Mouse (Mus musculus): ENCODE data around the gene Mest. TPM values are rescaled to one million over a fixed set of nuclear protein-coding genes. Genes with fewer than 3 reads are reported as not detected.
A peak's percentile ranks its signal among the peaks of the same experiment; 100 is the strongest.

The Mest gene
- 372 and 384 TPM in 2 replicates for polyA plus RNA-seq (2016; fragmentation: Nextera tagmentation; extraction: Ambion mirVana)

- ATAC-seq: no peak
- Histone ChIP-seq H3K27me3 (replicated peaks) (no peaks in the 10 kb centered on the region), H3K4me1 (no peaks in the 10 kb centered on the region), H3K9ac (no peak within 1 kb of the TSS), H3K36me3 (no peaks in the 10 kb centered on the region), H3K4me3 (no peak within 1 kb of the TSS), H3K9me3 (replicated peaks) (no peaks in the 10 kb centered on the region), H3K4me2 (no peak within 1 kb of the TSS), H3K27ac (no peak within 1 kb of the TSS)
- 59% methylated on average over 7 of the region's 7 CpGs for WGBS (ENCODE audit: insufficient replicate concordance)
Measured at GRCm38 (mm10) chr6:30723331-30723730, at the start of gene Mest. Mest (plus strand) TSS chr6:30723547.

- Histone ChIP-seq H3K27ac (peak overlapping the region; percentile 33; the same call in 1 of the 2 replicates), H3K36me3 (no peaks in the 10 kb centered on the region), H3K4me1 (peaks cover 44% of the 10 kb centered on the region), H3K4me2 (peak overlapping the region; percentile 50), H3K4me3 (0 out of 2 replicates have a peak overlapping the region, but pooled peaks have one; percentile 1), H3K27me3 (replicated peaks) (no peaks in the 10 kb centered on the region), H3K9ac (no peak overlapping the region), H3K9me3 (replicated peaks) (no peaks in the 10 kb centered on the region)
- peak; percentile 37; the same call in 1 of the 2 replicates for ATAC-seq
- 16% methylated on average over 14 of the region's 14 CpGs for WGBS (ENCODE audit: insufficient replicate concordance)
Measured at GRCm38 (mm10) chr6:30673764-30674561, 49.4 kb upstream of the Mest start.

- ATAC-seq: no peak
- H3K9me3 ChIP-seq (replicated peaks): no peaks in the 10 kb centered on the region
- H3K36me3 ChIP-seq: no peaks in the 10 kb centered on the region
- peak overlapping the region; percentile 50 for H3K27ac ChIP-seq
- peaks cover 44% of the 10 kb centered on the region for H3K4me1 ChIP-seq
- H3K9ac ChIP-seq: no peak overlapping the region
- peak overlapping the region; percentile 50 for H3K4me2 ChIP-seq
- WGBS (ENCODE audit: insufficient replicate concordance): 67% methylated on average over 9 of the region's 9 CpGs
- no peak overlapping the region for H3K4me3 ChIP-seq
- no peaks in the 10 kb centered on the region for H3K27me3 ChIP-seq (replicated peaks)
Measured at GRCm38 (mm10) chr6:30674714-30675280, 48.5 kb upstream of the Mest start.

- no peaks in the 10 kb centered on the region for H3K27me3 ChIP-seq (replicated peaks)
- no peak overlapping the region for H3K4me3 ChIP-seq
- H3K9me3 ChIP-seq (replicated peaks): no peaks in the 10 kb centered on the region
- H3K4me2 ChIP-seq: no peak overlapping the region
- H3K4me1 ChIP-seq: peaks cover 44% of the 10 kb centered on the region
- WGBS (ENCODE audit: insufficient replicate concordance): 53% methylated on average over 11 of the region's 11 CpGs
- no peaks in the 10 kb centered on the region for H3K36me3 ChIP-seq
- H3K27ac ChIP-seq: peak overlapping the region; percentile 50
- no peak overlapping the region for H3K9ac ChIP-seq
- ATAC-seq: no peak
Measured at GRCm38 (mm10) chr6:30675281-30675771, 48.0 kb upstream of the Mest start.

GRCm38 (mm10) chr6:30676506-30676905, 46.8 kb upstream of the Mest start:
- no peak overlapping the region for H3K27ac ChIP-seq
- 52% methylated on average over 6 of the region's 6 CpGs for WGBS (ENCODE audit: insufficient replicate concordance)
- H3K9me3 ChIP-seq (replicated peaks): no peaks in the 10 kb centered on the region
- H3K9ac ChIP-seq: no peak overlapping the region; the same call in 1 of the 2 replicates
- H3K4me1 ChIP-seq: peaks cover 44% of the 10 kb centered on the region
- H3K4me2 ChIP-seq: no peak overlapping the region
- ATAC-seq: no peak
- no peaks in the 10 kb centered on the region for H3K36me3 ChIP-seq
- no peak overlapping the region for H3K4me3 ChIP-seq
- no peaks in the 10 kb centered on the region for H3K27me3 ChIP-seq (replicated peaks)

- Histone ChIP-seq H3K36me3 (no peaks in the 10 kb centered on the region), H3K27me3 (replicated peaks) (no peaks in the 10 kb centered on the region), H3K4me3 (no peak overlapping the region), H3K4me2 (no peak overlapping the region), H3K9me3 (replicated peaks) (no peaks in the 10 kb centered on the region), H3K4me1 (peaks cover 48% of the 10 kb centered on the region), H3K27ac (no peak overlapping the region), H3K9ac (no peak overlapping the region)
- ATAC-seq: no peak
- WGBS (ENCODE audit: insufficient replicate concordance): 75% methylated on average over 9 of the region's 9 CpGs
Measured at GRCm38 (mm10) chr6:30677591-30677990, 45.8 kb upstream of the Mest start.

- no peak overlapping the region for H3K4me3 ChIP-seq
- H3K4me2 ChIP-seq: no peak overlapping the region
- 80% methylated on average over 6 of the region's 6 CpGs for WGBS (ENCODE audit: insufficient replicate concordance)
- no peak for ATAC-seq
- peaks cover 48% of the 10 kb centered on the region for H3K4me1 ChIP-seq
- H3K9me3 ChIP-seq (replicated peaks): no peaks in the 10 kb centered on the region
- H3K27ac ChIP-seq: no peak overlapping the region
- no peaks in the 10 kb centered on the region for H3K36me3 ChIP-seq
- no peak overlapping the region for H3K9ac ChIP-seq
- no peaks in the 10 kb centered on the region for H3K27me3 ChIP-seq (replicated peaks)
Measured at GRCm38 (mm10) chr6:30678482-30678881, 44.9 kb upstream of the Mest start.

- Histone ChIP-seq H3K4me3 (no peak overlapping the region), H3K4me1 (peaks cover 37% of the 10 kb centered on the region), H3K36me3 (no peaks in the 10 kb centered on the region), H3K27me3 (replicated peaks) (no peaks in the 10 kb centered on the region), H3K4me2 (no peak overlapping the region), H3K9me3 (replicated peaks) (no peaks in the 10 kb centered on the region), H3K27ac (no peak overlapping the region), H3K9ac (no peak overlapping the region)
- no peak for ATAC-seq
- 66% methylated on average over 5 of the region's 5 CpGs for WGBS (ENCODE audit: insufficient replicate concordance)
Measured at GRCm38 (mm10) chr6:30679567-30679966, 43.8 kb upstream of the Mest start.

- ATAC-seq: no peak
- Histone ChIP-seq H3K9me3 (replicated peaks) (no peaks in the 10 kb centered on the region), H3K27me3 (replicated peaks) (no peaks in the 10 kb centered on the region), H3K27ac (no peak overlapping the region), H3K4me2 (no peak overlapping the region), H3K4me1 (peaks cover 28% of the 10 kb centered on the region), H3K9ac (no peak overlapping the region), H3K4me3 (no peak overlapping the region), H3K36me3 (no peaks in the 10 kb centered on the region)
- WGBS (ENCODE audit: insufficient replicate concordance): 81% methylated on average over 7 of the region's 7 CpGs
Measured at GRCm38 (mm10) chr6:30680442-30680841, 42.9 kb upstream of the Mest start.

GRCm38 (mm10) chr6:30681935-30682900, 41.1 kb upstream of the Mest start:
- Histone ChIP-seq H3K9ac (no peak overlapping the region), H3K4me1 (peaks cover 15% of the 10 kb centered on the region), H3K27ac (peak overlapping the region; percentile 7; the same call in 1 of the 2 replicates), H3K9me3 (replicated peaks) (no peaks in the 10 kb centered on the region), H3K27me3 (replicated peaks) (no peaks in the 10 kb centered on the region), H3K36me3 (no peaks in the 10 kb centered on the region), H3K4me2 (0 out of 2 replicates have a peak overlapping the region, but pooled peaks have one; percentile 23), H3K4me3 (no peak overlapping the region)
- WGBS (ENCODE audit: insufficient replicate concordance): 55% methylated on average over 13 of the region's 13 CpGs
- ATAC-seq: no peak

GRCm38 (mm10) chr6:30684570-30684969, 38.8 kb upstream of the Mest start:
- H3K27me3 ChIP-seq (replicated peaks): no peaks in the 10 kb centered on the region
- peaks cover 15% of the 10 kb centered on the region for H3K4me1 ChIP-seq
- H3K4me3 ChIP-seq: no peak overlapping the region
- no peak for ATAC-seq
- H3K4me2 ChIP-seq: no peak overlapping the region
- 79% methylated on average over 1 of the region's 1 CpGs for WGBS (ENCODE audit: insufficient replicate concordance)
- no peaks in the 10 kb centered on the region for H3K36me3 ChIP-seq
- no peaks in the 10 kb centered on the region for H3K9me3 ChIP-seq (replicated peaks)
- H3K9ac ChIP-seq: no peak overlapping the region
- H3K27ac ChIP-seq: no peak overlapping the region
